In the genomic region with DNA sequence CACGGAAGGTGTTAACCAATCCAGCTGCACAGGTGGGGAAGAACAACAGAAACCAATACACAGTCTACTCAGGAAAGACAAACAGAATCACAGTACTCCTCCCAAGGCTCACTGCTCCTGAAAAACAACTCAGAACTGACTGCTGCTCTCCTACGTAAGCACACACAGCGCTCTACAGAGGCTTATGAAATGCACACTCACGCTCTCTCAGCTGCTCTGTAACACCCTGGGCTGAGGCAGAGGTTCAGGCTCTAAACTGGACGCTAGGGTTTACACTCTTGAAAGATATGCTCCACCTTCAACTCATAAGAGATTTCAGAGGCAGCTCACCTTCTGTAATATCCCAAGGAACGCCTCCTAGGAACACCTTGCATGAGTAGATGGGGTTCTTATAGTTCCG, we compare ENCODE assay signal across 25 mouse cellular contexts.
"Had no signal": no experiment of that assay in that cellular context is flagged by ENCODE, and none has a peak within 500 bp of the region (broad histone marks: within the 10 kb centered on the region; RNA-seq: fewer than 3 reads in every experiment).

No protein-coding gene starts in this region.

- H3K27me3 ChIP-seq: hindbrain, embryonic 12.5 days; limb, embryonic 12.5 days had no signal

- H3K4me2 ChIP-seq: heart, embryonic 12.5 days; hindbrain, embryonic 12.5 days; hindbrain, embryonic 14.5 days; kidney, embryonic 15.5 days; limb, embryonic 12.5 days; liver, embryonic 11.5 days had no signal

- H3K36me3 ChIP-seq: heart, embryonic 10.5 days; heart, embryonic 12.5 days; hindbrain, embryonic 10.5 days; hindbrain, embryonic 12.5 days; kidney, embryonic 15.5 days; limb, embryonic 12.5 days had no signal

- H3K4me3 ChIP-seq: heart, embryonic 10.5 days; heart, embryonic 12.5 days; hindbrain, embryonic 10.5 days; hindbrain, embryonic 12.5 days; kidney, embryonic 15.5 days; limb, embryonic 12.5 days had no signal

- DNase-seq: gastrocnemius, postnatal 14 days; gastrocnemius, postnatal 36 days; heart, adult 18-20 months; heart, postnatal 10 days; heart, postnatal 4 days; kidney, adult 11 months; kidney, adult 2 months; kidney, adult 9 months; kidney, postnatal 14 days; kidney, postnatal 36 days; layer of hippocampus, adult 9-11 months; layer of hippocampus, postnatal 36 days; left cerebral cortex, postnatal 4 days; liver had no signal

- H3K9me3 ChIP-seq: heart, embryonic 10.5 days; heart, embryonic 12.5 days; hindbrain, embryonic 10.5 days; hindbrain, embryonic 12.5 days; kidney, embryonic 15.5 days; limb, embryonic 12.5 days had no signal

- H3K9ac ChIP-seq: heart, embryonic 12.5 days; hindbrain, embryonic 12.5 days; hindbrain, embryonic 14.5 days; kidney, embryonic 15.5 days; limb, embryonic 12.5 days had no signal

- H3K4me1 ChIP-seq: heart, embryonic 10.5 days; heart, embryonic 12.5 days; hindbrain, embryonic 10.5 days; hindbrain, embryonic 12.5 days; kidney, embryonic 15.5 days had no signal

- ATAC-seq: forebrain, embryonic 16.5 days; hindbrain, embryonic 16.5 days; intestine, embryonic 16.5 days had no signal

- H3K27ac ChIP-seq: heart, embryonic 10.5 days; hindbrain, embryonic 10.5 days; hindbrain, embryonic 12.5 days; hindbrain, embryonic 14.5 days; kidney, embryonic 15.5 days; limb, embryonic 12.5 days had no signal
